Mouse (Mus musculus): Measurements from ENCODE around the gene Mtch2. TPM values are rescaled to one million over a fixed set of nuclear protein-coding genes. Genes with fewer than 3 reads are reported as not detected.
"Not testable (repeated sequence)": the region's sequence is repeated elsewhere in the genome, so short reads cannot be mapped to it uniquely, and the experiment has no call there.

Gene Mtch2
- polyA plus RNA-seq, 2 experiments from 2014 or later = 101 to 104 TPM

DNA sequence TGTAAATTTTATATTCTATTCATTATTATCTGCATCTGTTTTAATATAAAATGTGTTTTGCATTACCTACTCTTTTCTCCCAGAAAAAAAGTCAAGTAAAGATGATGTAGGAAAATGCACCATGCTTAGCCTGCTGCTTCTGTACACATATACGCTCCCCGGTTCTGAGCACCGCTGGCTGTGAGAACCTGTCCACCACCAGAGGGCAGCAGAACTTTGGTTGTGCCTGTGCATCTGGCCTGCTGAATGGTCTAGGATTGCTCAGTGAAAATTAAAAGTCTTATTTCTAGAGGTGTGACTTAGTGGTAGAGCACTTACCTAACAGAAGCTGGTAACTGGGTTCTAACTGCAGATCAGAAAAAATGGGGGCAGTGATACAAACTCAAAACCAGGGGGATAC, 19.6 kb downstream of the Mtch2 start:
- peak; percentile 77 for ATAC-seq

DNA sequence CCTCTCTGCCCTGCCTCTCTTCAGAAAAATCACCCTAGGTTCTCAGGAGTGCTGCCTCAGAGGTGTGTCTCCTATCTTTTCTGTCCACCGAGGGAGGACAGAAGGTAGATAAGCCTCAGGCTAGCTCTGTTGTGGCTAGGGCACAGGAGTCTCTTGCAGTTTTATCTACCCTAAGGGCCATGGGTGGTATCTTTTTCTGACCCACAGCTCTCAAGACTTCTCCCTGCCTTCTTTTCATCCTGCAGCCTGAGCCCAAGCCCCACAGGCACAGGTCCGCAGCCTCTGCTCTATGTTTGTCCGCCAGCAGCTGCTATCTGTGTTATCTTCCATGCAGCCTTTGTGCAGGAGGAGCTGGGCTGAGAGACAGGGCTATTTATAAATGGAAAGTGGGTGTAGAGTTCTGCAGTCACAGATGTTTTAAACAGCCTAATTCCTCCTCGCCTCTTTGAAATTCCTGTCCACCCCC, 23.2 kb downstream of the Mtch2 start:
- no peak for ATAC-seq

DNA sequence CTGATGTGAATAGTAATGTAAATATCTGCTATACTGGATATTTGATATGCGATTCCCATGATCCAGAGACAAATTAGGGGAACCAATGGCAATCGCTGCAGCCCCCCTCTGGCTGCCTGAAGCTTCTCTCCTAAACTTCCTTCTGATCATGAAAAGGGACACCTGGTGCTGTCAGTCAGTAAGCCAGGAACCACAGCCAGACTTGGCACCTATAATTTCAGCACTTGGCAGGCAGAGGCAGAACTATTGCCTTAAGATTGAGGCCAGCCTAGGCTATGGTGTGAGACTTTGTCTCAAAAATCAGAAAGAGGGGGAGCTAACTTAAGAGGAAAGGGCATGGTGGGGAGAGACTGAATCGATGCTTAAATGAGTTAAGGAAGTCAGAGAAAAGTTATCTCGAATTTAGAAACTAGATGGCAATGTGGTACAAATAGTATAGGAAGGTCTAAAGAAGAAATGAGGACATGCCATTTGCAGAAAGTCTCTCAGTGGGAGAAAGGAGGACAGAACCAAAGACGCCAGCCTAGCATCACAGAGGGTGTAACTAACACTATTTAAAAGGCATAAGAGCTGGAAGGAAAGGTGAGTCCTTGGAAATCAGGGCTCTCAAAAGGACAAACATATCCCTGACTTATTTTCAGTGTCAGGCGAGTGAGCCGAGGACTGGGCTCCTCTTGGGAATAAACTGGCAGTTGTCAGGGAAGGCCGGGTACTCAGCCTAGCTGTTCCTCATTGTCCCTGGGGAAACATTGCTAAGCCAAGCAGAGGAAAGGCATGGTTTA, 24.4 kb downstream of the Mtch2 start:
- no peak for ATAC-seq

DNA sequence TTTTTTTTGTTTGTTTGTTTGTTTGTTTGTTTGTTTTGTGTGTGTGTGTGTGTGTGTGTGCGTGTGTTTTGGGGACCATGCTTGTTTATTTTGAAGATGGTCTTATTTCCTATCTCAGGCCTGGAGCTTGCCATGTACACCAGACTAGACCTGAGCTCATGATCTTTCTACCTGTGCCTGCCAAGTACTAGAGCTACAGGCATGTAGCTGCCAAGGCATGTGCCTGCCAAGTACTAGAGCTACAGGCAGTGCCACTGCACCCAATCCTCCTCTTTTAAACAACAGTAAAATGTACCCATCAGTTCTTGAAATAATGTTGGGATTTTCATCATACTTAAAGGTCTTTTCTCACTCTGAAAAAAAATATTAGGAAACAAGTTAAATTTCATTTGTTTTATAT, 27.1 kb downstream of the Mtch2 start:
- ATAC-seq = no peak

DNA sequence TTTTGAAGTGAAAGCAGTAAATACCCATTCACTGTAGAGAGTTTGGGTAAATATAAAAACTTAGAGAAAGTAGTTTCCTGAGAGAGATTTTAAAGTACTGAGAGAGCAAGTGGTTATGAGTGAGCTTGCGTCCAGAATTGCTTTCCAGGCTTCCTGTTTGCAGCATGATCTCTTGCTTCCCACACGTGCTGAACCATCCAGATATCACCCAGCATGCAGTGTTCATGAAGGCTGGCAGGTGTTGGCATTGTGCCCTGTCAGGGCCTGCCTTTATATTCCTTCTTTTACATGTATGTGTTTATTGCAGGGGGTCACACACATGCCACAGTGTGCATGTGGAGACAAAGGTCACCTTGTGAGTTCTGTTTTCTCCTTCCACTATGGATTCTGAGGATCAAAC, 28.3 kb downstream of the Mtch2 start:
- ATAC-seq = no peak

DNA sequence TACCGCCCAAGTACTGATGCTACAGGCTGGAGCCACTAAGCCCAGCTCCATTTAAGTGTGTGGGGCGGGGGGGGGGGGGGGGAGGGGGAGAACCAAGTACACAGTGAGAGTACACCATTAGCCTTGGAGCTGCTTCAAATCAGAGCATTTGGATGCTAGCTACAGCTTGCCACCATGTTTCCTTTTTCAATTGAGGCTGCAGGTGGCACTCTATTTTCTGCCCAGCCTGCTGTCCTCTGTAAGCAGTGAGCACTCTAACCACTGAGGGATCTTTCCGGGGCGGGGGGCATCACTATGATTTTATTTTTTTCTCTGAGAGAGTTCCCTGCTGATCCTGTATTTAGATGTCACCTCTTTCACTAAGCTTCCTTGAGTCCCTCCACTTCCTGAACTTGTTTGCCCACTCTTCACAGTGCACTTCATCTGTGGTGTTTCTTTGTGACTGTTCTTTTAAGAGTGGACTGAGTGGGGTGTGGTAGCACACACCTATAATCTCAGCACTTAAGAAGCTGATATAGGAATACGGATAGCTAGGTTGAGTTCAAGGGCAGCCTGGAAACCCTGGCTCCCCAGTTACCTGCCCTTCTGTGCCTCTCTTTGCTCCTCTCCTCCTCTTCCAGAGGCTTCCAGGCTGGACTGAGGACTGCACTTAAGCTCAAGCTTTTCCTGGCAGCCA, 30.8 kb downstream of the Mtch2 start:
- no peak for ATAC-seq

DNA sequence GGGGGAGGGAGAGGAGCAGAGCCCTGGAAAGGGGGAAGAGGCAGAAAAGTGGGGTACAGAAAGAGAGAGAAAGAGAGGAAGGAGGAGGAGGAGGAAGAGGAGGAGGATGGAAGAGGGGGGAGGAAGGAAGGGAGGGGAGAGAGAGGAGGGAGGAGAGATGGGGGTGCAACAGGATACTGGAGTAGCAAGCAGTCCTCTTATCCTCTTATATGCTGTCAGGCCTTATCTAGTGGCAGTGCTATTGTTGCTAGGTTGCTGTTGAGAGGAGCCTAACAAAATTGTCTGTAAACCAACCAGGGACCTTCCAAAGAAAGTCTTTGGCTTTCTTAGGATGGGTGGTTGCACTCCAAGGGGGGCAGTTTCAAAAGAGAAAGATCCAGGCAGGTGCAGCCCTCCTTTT, 32.5 kb downstream of the Mtch2 start:
- ATAC-seq = no peak

DNA sequence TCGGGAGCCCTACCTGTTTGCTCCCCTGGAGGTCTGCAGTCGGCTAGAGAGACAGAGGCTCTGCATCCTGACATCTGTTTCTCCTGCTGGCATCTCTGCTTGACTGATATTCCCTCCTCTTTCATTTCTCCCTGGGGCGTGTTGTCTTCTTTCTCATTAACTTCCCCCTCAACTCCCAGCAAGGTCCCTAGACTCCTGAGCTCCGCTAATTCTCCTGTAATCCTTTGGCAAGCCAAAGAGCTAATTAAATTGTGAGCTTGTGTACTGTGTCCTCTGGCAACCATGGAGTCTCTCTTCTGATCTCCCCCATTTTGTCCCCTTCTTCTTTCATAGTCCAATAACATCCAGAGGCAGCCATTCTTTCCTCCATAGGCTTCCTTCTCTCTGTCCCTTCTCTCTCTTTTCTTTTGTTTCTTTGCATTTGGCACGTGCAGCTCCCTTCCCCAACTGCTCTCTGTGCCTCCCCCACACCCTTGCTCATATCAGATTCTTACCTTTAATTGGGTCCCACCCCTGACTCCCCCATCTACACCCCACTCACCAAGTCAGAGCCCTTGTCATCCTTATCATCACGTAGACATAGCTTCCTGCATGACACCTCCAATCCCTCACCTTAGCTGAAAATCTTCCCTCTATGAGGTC, 33.3 kb downstream of the Mtch2 start:
- ATAC-seq = no peak

DNA sequence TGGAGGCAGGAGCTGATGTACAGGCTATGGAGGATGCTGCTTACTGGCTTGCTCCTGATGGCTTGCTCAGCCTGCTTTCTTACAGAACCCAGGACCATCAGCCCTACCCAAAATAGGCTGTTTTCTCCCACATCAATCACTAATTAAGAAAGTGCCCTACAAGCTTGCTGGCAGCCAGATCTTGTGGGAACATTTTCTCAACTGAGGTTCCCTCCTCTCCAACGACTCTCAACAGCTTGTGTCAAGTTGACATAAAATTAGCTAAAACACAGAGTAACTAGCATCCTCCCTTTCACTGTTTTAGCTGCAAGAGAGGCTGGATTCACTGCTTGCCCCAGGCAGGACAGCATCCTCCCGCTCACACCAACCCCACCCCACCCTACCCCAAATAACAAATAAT, 34.9 kb downstream of the Mtch2 start:
- no peak for ATAC-seq

DNA sequence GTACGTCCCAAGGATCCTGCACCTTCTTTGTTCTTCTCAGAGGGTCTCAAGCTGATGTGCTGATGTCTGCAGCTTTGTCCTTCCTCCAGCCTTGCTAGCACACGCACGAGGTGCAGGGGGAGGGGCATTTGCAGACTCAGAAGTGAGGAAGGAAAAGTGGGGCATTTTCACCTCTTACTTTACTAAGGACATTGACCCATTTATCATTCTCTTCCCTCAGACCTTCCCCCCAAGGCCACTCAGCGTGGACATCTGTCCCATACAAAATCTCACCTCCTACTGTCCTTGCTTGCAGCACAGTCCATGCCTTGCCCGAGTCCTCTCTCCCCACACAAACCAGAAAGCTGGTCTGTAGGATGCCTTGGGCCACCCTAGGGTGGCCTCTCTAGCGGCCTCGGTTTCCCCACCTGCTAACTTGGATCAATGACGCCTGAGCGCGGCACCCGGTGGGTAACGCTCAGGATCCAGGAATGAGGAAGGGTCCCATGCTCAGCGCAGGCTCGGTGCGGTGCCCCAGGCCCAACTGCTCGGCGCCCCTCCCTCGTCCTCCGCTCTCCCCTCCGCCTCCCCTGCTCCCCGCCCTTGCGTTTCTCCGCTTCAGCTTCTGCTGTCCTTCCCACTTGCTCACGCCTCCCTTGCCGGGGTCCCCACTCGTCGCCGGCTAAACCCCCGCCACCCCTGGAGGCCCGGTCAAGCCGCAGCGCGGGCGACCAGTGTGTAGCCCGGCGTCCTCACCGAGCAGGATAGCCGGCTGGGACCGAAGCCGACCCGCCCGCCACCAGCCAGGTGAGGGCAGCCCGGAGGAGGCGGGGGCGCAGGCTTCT, 38.5 kb downstream of the Mtch2 start, which contains the start of gene C1qtnf4:
C1qtnf4 (plus strand) TSS at position 643 of the 824 bp plus-strand sequence.
- ATAC-seq = no peak

DNA sequence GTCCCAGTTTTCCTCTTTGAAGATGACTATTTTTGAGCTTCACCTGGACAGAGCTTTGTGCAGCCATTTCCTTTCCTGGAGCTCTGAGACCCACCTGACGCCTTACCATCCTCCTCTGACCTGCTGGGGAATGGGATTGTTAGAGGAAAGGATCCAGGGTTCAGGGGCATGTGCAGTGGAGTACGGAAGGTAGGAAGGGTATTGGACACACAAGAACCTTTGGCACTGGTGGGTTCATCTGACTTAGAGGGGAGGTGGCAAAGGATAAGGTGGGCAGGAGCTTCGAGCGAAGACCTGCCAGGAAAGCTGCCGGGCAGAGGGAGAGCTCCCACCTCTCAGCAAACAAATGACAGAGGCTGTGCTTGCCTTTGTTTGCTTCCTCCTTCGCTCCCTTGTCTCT, 39.5 kb downstream of the Mtch2 start:
- no peak for ATAC-seq

DNA sequence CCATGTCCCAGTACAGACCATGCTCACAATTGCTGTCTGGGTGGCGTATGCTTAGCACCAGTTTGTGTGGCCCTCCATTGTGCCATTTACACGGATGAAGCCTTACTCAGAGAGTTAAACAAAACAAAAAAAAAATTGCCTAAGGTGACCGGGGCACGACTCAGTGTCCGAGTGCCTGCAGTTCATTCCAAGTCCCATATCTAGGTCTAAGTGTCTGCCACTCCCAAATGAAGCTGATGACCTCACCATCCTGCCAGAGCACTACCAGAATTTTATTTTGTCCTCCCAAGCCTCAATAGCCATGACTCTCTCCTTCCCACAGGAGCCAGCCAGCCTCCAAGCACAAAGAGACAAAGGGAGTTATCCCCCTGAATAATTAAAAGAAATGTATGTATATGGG, 40.7 kb downstream of the Mtch2 start:
- no peak for ATAC-seq

DNA sequence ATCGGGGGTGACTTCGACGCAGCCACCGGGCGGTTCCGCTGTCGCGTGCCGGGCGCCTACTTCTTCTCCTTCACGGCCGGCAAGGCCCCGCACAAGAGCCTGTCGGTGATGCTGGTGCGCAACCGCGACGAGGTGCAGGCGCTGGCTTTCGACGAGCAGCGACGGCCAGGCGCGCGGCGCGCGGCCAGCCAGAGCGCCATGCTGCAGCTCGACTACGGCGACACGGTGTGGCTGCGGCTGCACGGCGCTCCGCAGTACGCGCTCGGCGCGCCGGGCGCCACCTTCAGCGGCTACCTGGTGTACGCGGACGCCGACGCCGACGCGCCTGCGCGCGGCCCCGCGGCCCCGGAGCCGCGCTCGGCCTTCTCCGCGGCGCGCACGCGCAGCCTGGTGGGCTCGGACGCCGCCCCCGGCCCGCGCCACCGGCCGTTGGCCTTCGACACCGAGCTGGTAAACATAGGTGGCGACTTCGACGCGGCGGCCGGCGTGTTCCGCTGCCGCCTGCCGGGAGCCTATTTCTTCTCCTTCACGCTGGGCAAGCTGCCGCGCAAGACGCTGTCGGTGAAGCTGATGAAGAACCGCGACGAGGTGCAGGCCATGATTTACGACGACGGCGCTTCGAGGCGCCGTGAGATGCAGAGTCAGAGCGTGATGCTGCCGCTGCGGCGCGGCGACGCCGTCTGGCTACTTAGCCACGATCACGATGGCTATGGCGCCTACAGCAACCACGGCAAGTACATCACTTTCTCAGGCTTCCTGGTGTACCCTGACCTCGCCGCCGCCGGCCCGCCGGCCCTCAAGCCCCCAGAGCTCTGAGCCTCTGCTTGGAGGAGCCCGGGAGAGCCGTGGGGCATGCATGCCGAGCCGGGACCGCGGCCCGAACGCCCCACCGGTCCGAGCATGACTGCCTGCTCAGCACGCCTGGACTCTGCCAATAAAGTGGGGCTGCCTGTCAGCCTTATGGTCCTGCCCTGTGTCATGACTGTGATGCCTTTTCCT, 42.9 kb downstream of the Mtch2 start:
- ATAC-seq = peak; percentile 79

DNA sequence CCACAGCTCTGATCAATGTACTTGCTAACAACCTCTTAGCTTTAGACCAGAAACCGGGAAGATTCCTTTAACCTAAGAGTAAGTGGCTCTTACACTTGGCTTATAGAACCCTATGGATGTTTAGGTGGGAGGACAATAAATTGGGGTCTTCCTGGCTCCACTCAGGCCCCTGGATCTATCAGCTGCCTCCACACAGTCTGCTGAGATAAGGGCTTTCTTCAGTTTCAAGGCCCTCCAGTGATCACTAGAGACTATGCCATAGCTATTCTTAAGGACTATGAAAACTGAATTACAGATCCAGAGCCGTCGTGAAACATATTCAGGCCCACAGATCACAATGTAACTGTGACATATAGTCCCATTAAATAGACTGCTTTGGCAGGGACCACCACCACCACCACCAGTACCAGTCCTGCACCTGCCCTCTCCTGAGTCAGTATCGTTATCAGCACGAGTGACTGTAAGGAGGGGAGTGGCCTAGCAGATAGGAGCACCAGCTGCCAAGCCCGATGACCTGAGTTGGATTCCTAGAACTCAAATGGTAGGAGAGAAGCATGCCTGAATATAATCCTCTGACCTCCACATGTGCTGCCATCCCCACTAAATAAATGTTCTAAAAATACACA, 46.8 kb downstream of the Mtch2 start:
- no peak for ATAC-seq

DNA sequence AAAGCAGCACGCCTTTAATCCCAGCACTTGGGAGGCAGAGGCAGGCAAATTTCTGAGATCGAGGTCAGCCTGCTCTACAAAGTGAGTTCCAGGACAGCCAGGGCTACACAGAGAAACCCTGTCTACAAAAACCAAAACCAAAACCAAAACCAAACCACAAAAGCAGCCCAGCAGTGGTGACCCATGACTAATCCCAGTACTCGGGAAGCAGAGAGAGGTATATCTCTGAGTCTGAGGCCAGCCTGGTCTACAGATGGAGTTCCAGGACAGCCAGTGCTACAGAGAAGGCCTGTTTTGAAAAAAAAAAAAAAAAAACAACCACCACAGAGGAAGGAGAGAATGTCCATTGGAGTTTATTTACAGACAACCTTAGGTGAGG, 47.3 kb downstream of the Mtch2 start:
- ATAC-seq = not testable (repeated sequence)

DNA sequence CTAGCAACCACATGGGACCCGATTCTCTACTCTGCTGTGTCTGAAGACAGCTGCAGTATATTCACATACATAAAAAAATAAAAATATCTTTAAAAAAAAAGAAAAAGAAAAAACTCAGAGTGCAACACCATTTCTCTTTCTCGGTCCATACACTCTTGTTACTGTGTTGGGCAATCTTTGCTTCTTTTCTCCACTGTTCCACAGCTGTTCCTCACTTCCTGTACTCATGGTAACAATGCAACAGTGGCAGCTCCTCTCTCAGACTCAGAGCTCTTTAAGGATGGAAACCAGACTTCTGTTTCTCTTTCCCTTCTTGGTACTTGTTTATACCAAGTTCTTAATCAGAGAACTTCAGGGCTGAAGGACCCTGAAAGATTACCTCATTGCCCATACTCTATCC, 56.4 kb downstream of the Mtch2 start:
- ATAC-seq = no peak

DNA sequence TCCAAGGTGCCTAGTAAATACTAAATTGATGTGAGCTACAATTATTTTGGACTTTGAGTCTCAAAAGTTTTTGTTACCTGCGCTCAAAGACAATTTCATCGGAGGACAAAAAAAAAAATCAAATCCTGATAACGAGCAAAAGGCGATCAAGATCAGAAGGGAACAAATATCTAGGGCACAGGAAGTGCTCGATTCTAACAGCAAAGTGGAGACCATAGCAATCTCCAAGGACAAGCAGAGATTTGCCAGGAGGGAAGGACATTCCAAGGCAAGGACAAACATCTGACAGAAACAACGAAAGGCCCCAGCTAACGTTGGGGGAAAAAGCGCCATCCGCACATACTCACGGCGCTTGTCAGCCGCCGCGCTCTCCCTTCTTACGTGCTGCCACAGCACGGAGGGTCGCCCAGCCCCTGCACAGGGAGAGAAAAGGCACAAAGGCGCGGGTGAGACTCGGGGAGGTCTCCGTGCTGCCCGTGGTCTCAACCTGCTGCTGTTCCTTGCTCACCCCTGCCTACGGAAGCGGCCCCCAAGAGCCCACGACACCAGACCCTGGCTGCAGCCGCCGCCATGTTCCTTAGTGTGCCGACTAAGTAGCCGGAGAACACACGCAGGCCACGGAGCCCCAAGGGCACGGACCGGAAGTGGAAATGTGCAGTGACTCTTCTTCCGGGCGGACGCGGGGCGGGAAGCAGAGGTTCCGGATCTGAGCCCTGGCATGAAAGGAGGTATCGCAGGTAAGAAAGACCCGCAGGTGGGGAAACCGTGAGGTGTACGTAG, 57.3 kb downstream of the Mtch2 start, which contains the start of the genes Kbtbd4 and Ndufs3:
Kbtbd4 (plus strand) TSS at position 665 of the 780 bp plus-strand sequence.
Ndufs3 (minus strand) TSS at position 752 of the 780 bp plus-strand sequence.
- ATAC-seq = peak; percentile 98

DNA sequence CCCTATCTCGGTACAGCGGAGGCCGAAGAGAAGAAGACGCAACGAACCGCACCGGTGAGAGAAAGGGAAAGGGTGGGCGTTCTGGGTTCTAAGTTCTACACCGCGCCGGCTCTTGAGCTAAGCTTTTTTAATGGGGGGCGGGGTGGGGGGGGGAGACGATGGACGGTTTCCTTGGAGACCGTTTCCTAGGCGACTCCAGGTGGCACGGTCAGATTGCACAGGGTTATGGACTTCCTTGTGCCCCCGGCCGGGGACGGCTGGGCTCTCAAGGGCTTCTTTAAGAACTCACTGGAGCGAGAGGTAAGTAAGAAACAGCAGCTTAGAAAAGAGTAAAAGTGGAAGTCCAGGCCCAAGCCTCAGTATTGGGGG, 57.9 kb downstream of the Mtch2 start:
- no peak for ATAC-seq

DNA sequence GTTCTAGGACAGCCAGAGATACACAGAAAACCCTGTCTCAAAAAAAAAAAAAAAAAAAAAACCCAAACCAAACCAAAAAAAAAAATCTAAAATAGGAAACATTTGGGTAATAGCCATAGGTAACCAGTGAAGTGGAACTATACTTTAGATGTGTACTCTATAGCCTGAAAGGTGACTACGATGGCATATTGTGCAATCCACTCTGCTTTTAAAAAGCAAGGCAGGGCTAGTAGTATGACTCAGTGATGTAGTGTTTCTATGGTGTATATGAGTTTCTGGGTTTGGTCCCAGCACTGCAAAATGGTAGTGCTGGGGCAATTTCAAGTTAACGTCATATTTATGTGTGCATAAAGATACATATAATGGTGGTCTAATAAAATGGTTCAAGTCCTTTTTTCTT, 59.8 kb downstream of the Mtch2 start:
- no peak for ATAC-seq

DNA sequence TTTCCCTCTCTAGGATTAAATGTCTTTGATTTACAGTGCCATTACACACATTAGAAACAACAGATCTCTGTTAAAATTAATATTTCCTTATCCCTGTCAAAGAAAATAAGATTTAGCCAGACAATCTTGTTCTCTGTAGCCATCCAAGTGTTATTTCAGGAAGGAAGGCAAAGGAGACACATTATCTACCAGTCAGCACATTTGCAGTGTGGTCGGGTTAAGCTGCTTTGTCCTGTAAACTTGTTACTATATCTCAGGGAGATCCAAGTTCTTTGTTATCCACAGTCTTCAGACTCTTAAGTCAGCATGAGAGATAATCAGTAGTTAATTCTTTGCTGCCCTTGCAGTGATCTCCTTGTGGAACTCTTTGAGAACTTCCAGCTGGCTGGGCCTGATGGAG, 63.9 kb downstream of the Mtch2 start:
- no peak for ATAC-seq

Data from CD4-positive, CD25-positive, alpha-beta regulatory T cell, adult 4 months (primary cell).